Mouse (Mus musculus) frontal cortex, postnatal 36 days (tissue): ENCODE measurements around the gene Fabp2.
"Not testable (repeated sequence)": the region's sequence is repeated elsewhere in the genome, so short reads cannot be mapped to it uniquely, and the experiment has no call there.

ENCODE experiments used
- DNase-seq, 2 experiments: peaks; one replicate each; pipeline ENCODE4 v3.0.0; 2022; ENCODE audit warnings: low spot score in 2 of 2

Gene Fabp2

GRCm38 (mm10) chr3:122920572-122921435 is 25.9 kb downstream of the Fabp2 start:
- no peak for DNase-seq

DNA sequence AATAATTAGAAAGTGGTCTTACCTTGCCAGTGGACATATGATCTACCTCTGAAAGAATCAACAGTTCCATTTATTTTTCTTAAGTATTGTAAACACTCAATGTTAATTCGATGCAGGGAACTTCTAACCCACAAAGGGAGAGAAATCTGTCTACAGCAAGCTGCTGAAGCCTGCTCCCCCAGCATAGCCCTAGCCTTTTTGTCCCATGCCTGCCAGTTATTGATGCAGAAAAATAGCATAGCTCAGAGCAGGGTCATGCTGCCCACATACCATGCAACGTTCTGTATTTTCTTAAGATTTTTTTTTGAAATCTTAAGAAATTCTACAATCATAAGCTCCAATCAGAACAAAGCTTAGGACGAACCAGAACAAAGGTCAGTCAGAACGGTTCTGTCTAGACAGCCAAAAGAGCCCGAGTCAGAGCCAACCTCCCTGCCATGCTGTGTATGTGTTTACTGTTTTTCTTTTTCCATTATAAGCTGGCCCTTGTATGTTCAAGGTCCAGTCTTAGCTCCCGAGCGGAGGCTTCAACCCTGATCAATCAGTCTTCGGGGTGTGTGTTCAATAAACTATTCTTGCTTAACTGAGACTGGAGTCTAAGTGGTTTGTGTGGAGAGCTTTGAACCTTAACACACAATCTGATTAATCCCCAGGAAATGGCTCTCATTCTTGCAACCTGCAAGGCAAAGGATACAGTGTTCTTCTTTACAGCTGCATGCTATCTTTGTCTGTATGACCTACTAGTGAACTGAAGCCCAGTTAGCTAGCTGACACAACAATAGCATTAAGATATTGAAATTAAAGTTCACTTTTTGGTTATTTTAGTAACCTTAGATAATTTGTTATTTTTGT is 27.0 kb downstream of the Fabp2 start:
- DNase-seq = no peak

GRCm38 (mm10) chr3:122923147-122923546 is 28.3 kb downstream of the Fabp2 start:
- DNase-seq = no peak

DNA sequence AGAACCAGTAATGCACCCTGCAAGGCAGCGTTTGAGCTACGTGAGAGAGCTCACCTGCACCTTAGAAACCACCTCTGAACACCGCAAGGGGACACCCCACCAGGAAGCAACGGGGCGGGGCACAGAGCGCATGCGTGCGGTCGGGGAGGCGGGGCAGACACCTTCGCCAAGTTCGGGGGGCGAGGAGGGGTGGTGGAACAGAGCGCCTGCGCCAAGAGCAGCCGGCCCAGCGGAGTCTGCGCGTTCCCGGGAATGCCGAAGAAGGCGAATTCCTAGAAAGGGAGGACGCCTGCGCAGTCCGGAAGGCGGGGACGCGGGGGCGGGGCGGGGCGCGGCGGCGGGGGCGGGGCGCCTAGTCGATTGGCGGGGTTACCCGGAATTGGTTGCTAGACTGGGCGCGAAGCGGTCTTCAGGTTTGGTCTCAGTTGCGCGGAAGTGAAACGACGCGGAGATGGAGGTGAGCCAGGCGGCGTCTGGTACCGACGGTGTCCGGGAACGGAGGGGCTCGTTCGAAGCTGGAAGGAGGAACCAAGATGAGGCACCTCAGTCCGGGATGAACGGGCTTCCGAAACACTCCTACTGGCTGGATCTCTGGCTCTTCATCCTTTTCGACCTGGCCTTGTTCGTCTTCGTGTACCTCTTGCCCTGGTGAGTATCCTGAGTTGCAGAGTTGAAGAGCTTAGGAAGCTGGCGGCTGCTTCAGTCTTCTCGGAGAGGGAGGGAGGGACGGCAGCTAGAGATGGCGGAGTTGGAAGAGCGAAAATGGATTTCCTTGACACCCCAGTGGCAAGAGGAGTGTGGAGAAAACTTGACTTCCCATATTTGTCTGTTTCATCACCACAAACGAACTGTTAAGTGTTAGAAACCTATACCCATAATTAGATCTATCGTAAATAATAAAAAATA is 29.4 kb downstream of the Fabp2 start, which contains the start of gene 1810037I17Rik:
1810037I17Rik (plus strand) TSS at position 195 of the 906 bp plus-strand sequence.
- DNase-seq = peak; percentile 96

DNA sequence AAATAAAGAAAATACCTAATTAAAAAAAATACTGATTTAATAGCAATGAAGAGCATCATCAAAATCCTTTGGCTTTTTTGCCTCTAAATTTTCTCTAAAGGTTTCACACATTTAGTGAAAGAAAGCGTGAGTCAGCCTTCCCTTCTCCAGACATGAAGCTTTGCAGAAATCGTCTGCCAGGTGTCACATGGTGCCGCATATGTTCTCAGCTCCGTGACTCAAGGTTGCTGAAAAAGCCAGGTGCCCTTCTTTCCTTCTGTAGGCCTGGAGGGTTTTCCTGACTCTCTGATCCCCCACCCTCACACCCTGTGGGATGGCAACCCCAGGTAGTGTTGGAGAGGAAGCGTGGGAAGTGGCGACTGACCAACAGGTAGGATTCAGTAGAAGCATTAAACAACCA is 34.9 kb downstream of the Fabp2 start:
- peak; percentile 45 to 56 for DNase-seq

- no peak for DNase-seq
These were observed 37.6 kb downstream of the Fabp2 start for GRCm38 (mm10) chr3:122932466-122932865.

DNA sequence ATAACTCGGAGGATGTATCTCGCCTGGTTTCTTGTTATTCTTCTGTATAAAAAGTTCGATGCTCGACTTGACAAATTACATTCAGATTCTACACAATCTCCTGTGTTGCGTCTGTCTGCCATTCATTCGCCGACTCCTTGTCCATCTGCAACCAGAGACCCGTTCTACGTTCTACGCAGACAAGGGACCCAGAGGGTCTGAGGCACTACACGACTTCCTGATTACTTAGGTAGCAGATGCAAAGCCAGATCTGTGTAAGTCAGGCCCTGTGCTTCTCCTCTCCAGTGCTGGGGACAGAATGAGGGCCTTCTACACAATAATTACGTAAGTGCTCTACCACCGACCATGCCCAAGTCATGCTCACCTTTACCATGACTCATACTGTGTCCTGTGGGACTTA is 42.3 kb downstream of the Fabp2 start:
- DNase-seq = not testable (repeated sequence)

DNA sequence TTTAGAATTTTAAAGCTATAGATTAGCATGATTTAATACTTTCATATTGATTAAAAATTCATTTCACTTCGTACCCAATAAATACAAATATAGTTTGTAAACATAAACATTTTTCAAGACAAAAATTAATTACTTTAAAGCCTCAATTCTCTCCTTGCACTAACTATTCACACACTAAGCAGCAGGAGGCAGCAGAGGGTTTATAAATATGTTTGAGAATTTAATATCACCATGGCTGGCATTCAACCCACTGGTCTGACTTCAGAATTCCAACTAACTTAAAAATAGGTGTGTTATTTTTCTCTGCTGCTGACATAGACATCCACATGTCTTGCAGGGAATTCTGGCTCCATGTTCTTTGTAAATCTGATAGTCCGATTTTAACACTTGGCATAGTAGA is 44.3 kb downstream of the Fabp2 start:
- peak in 1 of 2 experiments; percentile 66 for DNase-seq

DNA sequence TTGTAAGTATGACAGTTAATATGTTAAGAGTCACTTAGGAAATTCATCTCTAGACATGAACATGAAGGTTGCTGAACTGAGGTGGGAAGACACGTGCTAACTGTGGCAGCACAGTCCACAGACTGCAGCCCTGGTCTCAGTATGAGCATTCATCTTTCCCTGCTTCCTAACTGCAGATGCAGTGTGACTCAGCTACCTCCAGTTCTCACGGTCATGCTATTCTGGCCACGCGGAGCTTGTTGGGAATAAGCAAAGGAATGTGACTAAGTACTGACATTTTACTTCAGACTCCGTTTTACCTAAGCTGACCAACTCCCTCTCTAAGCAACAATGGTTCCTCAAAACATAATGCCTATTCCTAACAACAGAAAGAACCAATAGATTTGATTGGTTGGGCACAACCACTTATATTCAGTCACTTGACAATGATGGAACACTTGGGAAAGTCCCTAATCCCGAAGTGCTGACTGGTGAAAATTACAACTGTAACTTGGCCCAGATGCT is 48.6 kb downstream of the Fabp2 start:
- no peak for DNase-seq
